Mouse (Mus musculus) stomach, postnatal 0 days (tissue): ENCODE measurements around the gene Zbtb25.

Source experiments
- CTCF ChIP-seq: IDR thresholded peaks from 2 replicates; pipeline ENCODE4 v1.5.1; 2016; ENCODE audit warnings: antibody characterized with exemption, low read depth, mild to moderate bottlenecking, moderate library complexity
- EP300 ChIP-seq: optimal IDR thresholded peaks from 2 replicates; pipeline ENCODE3; 2016; ENCODE audit warnings: antibody characterized with exemption

DNA sequence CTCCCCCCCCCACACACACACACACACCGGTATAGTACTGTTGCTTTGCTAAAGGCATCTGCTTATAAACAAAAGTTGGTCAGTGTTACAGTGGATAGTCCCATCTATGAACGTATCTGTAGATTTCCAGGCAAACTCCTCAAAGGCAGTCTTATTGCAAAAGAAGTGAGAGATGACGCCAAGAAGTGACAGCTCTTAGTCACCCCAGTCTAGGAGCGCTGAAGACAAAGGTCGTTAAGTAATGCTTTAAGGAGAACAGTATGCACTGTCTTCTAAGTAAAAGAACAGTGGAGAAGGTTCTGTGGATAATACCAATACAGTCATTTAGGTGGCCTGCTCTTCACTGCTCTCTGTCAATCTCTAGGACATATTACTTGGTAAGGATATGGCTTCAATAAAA is 23.6 kb upstream of the Zbtb25 start:
- TF ChIP-seq CTCF = no peak
- TF ChIP-seq EP300 = no peak
